Mouse (Mus musculus) adrenal gland, postnatal 36 days (tissue): ENCODE measurements around the gene Hist3h2a. TPM values are rescaled to one million over a fixed set of nuclear protein-coding genes. Genes with fewer than 3 reads are reported as not detected.
"Not testable (repeated sequence)": the region's sequence is repeated elsewhere in the genome, so short reads cannot be mapped to it uniquely, and the experiment has no call there.

Experiments used
- DNase-seq, 2 experiments: peaks; one replicate each; pipeline ENCODE4 v3.0.0; 2021; ENCODE audit warnings: mixed read lengths in 1 of 2
- total RNA-seq, 2 experiments: library from RNA; stranded (reverse); gene quantifications; 2 replicates each; pipeline ENCODE4 v1.2.3; 2021

Gene Hist3h2a
- total RNA-seq, 2 experiments from 2014 or later, result 20.0 to 21.8 TPM

- DNase-seq, result no peak
These were observed 6.5 kb upstream of the Hist3h2a start for GRCm38 (mm10) chr11:58947798-58948528.

DNA sequence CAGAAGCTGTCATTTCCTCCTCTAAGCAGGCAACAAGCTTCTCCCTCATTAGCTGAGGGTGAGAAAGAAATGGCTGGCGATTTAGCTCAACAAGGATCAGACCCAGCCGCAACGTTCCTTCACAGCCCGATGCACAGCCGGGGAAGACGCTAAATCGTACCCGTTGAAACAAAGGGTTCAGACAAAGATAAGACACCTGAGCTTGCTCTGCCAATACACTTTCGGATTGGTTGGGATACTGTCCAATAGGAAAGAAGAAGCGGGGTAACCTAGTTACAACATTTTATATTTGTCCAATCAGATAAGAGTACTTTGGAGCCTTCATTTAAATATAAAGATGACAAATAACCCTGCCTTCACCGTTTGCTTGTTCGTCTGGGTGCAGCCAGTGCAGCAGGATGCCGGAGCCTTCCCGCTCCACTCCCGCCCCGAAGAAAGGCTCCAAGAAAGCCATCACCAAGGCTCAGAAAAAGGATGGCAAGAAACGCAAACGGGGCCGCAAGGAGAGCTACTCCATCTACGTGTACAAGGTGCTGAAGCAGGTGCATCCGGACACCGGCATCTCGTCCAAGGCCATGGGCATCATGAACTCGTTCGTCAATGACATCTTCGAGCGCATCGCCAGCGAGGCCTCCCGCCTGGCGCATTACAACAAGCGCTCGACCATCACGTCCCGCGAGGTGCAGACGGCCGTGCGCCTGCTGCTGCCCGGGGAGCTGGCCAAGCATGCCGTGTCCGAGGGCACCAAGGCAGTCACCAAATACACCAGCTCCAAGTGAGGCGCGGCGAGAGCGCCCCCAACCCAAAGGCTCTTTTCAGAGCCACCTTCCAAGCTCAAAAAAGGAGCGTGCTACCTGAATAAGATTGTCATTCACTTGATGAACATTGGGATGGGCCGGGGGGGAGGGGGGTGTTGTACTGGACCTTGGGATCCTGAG lies 5.7 kb upstream of the Hist3h2a start, which contains the start of gene Hist3h2ba:
Gene Hist3h2ba (plus strand): TSS at position 379 of the 938 bp plus-strand sequence.
- DNase-seq, result peak; percentile 48 to 60

- no peak for DNase-seq
These were observed 4.7 kb upstream of the Hist3h2a start for GRCm38 (mm10) chr11:58949480-58950431.

- DNase-seq, result no peak
These were observed 3.3 kb upstream of the Hist3h2a start for GRCm38 (mm10) chr11:58951210-58951609.

DNA sequence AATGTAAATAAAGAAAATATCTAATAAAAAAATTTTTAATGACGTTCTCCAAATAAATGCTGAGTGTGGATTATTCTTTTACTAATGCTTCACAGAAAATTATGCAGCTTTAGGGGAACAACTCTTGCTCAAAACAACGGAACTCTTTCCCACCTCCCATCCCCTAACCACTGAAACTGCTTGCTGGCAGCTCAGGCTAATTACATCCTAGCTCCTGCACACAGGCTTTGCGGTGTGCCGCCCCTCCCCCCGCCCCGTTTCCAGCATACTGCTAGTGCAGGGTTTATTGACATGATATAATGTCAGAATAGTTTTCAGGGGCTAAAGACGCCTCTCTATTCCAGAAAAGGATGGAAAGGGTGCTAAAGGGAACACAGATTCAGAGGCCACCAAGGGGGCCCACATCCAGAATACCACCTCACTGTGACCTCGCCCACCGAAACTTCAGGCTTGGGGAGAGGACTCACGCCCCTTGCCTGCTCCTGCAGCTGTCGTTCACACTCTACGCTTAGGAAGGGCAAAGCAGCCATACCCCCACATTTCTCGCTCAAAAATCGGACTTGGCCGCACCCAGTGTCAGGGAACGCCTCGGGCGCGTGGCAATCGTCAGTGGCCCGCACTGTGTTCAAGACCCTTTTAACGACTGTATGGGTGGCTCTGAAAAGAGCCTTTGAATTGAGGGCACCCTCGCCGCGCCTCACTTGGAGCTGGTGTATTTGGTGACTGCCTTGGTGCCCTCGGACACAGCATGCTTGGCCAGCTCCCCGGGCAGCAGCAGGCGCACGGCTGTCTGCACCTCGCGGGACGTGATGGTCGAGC lies 925 bp upstream of the Hist3h2a start:
- DNase-seq, result peak; percentile 24 to 30

DNA sequence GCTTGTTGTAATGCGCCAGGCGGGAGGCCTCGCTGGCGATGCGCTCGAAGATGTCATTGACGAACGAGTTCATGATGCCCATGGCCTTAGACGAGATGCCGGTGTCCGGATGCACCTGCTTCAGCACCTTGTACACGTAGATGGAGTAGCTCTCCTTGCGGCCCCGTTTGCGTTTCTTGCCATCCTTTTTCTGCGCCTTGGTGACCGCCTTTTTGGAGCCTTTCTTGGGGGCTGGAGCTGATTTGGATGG lies 390 bp upstream of the Hist3h2a start:
- DNase-seq, result not testable (repeated sequence)

DNA sequence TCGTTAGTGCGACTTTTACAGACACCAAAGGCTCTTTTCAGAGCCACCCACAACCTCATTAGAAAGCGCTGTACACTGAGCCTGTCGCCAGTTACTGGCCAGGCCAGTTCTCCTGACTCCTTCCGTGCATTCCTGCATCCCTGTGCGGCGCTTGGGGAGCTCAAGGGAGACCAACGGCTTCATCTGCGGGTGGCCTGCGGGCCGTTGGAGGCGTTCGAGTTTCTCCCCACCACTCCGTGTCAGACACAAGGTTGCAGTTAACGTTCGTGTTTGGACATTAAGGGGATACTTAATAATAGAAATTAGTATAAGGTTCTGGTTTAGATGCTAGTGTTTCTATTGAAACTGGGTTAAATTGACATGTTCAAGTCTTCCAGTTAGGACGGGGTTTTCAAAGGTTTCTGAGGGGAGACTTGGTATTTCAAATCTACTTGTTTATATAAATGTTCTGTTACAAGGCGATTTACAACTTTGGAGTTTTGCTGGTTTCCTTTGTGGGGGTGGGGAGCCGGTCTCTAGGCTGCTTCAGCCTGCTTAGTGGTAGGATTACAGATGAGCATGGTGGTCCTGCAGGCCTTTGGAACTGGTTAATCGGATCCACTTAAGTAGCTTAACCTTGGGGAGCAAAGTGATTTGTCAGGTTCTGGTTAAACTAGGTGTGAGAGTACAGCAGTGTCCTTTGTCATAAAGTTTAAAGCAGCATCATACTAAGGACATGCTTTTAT lies 820 bp downstream of the Hist3h2a start:
- peak in 1 of 2 experiments; percentile 46 for DNase-seq

DNA sequence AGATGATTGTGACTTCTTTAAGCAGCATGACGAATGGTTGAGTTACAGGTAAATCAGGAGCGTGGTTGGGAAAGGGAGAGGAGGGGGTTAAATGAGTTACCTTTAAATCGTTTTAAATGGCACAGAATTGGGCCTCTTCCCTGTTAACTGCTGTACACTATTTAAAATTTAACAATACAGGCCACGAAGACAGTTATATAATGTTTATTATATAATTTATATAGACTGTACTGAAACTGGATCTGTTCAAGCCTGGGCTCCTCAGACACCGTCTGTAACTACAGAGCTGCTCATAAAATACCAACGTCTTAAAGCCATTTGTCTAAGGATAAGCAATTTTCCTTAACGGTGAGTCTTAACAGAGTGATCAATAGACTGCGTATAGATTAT lies 1.4 kb downstream of the Hist3h2a start:
- DNase-seq, result no peak

GRCm38 (mm10) chr11:58957226-58957914 lies 2.9 kb downstream of the Hist3h2a start:
- no peak for DNase-seq

DNA sequence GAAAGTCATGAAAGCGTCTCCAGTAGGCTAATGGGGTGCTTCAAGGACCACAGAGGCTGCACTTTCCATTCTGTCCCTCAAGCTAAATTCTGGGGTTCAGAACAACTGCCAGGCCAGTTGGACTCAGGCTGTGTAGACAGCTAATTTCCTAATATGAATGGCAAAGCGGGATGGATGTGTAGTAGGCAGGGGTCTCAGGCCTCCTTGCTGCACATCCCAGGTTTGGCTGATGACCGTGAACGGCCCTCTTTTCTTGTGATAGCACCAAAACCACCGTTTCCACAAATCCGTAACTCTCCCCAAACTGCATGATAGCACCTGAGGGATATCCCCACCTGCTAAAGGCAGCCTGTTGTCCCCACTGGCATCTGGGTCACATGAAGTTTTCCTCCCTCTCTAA lies 4.1 kb downstream of the Hist3h2a start:
- no peak for DNase-seq

DNA sequence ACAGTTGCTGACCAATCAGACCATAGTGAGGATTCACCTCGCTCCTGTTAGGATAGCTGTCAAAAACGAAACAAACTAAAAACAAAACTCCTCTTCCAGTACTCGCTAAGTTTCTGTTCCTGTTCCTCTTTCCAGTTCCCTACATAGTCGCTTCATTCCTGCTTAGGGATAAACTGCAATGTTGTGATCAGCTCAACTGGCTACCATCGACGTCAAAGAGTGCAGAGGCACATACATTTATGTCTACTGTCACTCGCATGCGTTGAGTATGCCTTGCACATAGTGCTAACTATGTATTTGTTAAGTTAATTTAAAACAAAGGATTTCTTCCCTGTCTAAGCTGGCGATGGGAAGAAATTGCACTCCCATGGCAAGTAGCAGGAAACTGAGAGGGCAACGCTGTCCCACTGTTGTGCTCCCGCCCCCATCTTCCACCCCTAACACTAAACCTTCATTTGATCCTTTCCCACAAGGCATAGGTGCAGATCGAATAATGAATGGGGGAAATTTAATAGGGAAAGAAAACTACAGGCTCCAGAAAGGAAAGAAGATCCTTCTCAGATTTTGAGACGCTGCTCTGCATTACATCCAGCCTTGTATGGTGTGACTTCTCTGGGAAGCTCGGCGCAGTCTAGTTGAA lies 4.8 kb downstream of the Hist3h2a start:
- no peak for DNase-seq

GRCm38 (mm10) chr11:58959921-58960465 lies 5.5 kb downstream of the Hist3h2a start:
- peak; percentile 85 to 88 for DNase-seq

GRCm38 (mm10) chr11:58961364-58962177 lies 7.1 kb downstream of the Hist3h2a start:
- no peak for DNase-seq

DNA sequence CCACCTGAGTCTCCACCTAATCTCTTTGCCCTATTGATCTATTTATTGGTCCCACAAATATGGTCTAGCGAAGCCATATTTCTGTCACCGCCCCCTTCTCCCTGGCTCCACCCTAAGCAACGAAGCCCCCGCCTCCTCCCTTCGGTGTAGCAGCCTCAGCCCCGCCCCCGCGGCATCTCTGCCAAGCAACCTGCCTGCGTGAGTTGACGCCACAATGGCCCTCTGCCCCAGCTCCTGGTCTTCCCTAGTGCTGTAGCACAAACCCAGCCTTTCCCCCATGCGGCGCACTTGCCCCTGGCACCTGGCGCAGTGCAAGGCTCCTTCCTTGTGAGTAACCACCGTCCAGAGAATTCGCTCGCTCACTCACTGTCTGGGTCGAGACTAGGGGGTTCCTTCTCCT lies 9.1 kb downstream of the Hist3h2a start:
- peak; percentile 42 to 76 for DNase-seq

DNA sequence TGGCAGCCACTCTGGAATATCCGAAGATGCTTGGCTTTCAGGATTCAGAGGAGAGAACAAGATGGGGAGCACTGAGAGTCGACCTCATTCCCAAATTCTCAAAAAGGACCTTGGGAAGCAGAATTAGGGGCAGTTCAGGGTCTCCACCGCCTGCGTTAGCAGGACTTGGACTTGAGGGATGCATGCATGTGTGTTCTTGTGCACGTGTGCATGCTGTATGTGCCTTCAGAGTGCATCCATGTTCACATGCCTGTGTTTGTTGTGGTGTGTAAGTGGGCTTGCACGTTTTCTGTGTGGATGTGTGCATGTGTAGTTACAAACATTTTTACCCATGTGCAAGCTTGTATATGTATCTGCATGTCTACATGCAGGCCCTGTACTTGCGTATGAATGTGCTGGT lies 9.7 kb downstream of the Hist3h2a start:
- no peak for DNase-seq

DNA sequence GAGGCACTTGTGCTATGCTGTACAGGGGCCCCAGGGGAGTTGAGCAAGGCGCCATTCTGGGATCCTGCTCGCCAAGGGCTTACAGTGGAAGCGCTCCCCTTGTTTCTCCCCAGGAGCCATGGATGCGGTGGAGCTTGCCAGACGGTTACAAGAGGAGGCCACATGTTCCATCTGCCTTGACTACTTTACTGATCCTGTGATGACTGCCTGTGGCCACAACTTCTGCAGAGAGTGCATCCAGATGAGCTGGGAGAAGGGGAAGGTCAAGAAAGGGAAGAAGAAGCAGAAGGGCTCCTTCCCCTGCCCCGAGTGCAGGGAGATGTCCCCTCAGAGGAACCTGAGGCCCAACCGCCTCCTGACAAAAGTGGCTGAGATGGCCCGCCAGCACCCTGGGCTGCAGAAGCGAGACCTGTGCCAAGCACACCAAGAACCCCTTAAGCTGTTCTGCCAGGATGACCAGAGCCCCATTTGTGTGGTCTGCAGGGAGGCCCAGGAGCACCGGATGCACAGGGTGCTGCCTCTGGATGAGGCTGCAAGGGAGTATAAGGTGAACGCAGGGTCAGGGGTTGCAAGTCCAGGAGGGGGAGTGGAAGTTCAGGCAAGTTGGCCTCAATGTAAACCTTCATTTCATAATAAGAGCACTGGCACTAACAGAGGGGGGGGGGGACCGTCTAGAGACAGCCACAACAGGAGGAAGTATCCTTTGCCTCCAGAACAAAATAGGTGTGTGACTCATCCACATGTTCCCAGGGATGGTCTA lies 10.7 kb downstream of the Hist3h2a start:
- peak in 1 of 2 experiments; percentile 26 for DNase-seq

DNA sequence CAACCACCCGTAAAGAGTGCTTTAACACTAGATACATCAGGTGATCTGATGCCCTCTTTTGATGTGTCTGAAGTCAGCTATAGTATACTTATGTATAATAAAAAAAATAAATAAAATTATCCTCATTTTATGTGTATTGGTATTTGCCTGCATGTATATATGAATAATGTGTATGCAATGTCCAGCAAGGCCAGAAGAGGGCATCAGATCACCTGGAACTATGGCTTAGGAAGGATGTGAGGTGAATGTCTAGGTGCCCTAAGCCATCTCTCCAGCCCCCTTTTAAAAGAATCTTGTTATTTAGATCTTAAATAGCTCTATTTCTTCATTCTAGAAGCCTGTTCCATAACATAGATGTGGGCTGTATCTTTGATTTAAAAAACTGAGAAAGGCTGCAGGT lies 12.9 kb downstream of the Hist3h2a start:
- DNase-seq, result peak in 1 of 2 experiments; percentile 23
